Mouse (Mus musculus) brain, embryonic 14.5 days (tissue): ENCODE measurements at regions not wholly inside any gene's neighbourhood (a gene's known extent, or its start where the extent isn't known, plus 50 kb on each side); places are given as distances from the start of the nearest gene placed in this dataset.

Source experiments
- DNase-seq: peaks from one replicate; pipeline ENCODE4 v3.0.0-alpha.2; 2011; ENCODE audit warnings: low read depth
- CTCF ChIP-seq: fragments of 200-500 bp; IDR thresholded peaks from 2 replicates; pipeline ENCODE4 v1.5.1; 2012; ENCODE audit warnings: inconsistent platforms, mild to moderate bottlenecking, moderate library complexity, borderline replicate concordance; ENCODE audit not compliant: insufficient read depth, insufficient read length; ENCODE audit errors: extremely low read depth
- POLR2A ChIP-seq: fragments of 200-500 bp; IDR thresholded peaks from 2 replicates; pipeline ENCODE4 v1.6.1; 2012; ENCODE audit warnings: mild to moderate bottlenecking, inconsistent platforms, borderline replicate concordance; ENCODE audit not compliant: poor library complexity, insufficient read depth, insufficient read length, severe bottlenecking; ENCODE audit errors: extremely low read depth

DNA sequence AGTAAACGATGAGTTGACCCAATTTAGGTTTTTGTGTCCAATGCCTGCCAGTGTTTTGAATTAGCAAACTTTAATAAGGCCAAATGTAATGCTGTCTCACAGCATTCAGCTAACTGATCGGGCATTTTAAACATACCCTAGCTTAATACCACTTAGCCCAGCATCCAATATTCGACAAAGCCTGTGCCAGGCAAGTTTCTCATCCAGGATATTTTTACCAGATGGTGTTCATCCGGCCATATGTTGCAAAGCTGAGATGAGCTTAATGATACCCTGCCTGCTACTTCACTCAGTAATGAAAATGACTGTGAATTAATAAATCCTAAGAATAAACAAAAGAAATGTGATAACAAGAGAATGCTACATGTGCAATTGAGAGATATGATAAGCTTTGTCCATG, 116.8 kb downstream of the Tpm3-rs7 start:
- DNase-seq = peak; percentile 84
- TF ChIP-seq POLR2A = no peak
- TF ChIP-seq CTCF = no peak

DNA sequence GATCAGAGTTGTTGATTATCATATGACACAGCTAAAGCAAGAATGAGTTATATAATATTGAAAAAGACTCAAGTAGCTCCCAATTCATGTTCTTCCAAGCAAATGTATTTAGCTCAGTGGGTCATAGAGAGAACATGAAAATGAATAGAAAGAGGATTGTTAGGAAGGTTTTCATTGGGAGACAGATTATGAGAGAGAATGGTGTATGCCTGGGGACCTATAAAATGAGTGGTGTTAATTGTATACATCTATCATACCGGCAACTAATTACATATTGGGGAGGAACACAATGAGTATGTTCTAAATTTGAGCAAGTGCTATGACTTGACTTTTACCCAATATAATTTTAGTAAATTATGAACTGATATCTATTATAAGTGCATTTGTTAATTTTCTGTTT, 127.9 kb downstream of the Tpm3-rs7 start:
- no peak for DNase-seq
- TF ChIP-seq POLR2A = no peak
- TF ChIP-seq CTCF = no peak

DNA sequence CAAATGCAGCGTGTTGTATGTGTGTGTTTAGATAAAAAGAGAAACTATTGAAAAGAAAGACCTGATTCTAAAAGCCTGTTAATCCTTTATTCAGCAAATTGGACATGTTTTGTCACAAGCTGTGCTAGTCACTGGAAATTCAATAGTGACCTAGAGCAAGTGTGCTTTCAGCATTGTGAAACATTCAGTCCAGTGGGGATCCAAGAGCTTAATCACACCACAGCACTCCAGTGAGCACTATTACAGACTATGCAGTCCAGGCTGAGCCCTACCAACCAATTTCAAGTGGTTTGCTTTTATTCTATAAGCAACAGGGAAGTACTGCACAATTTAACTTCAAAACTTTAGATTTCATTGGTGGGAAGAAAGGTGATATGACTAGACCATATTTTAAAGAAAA, 140.5 kb downstream of the Tpm3-rs7 start:
- TF ChIP-seq CTCF (no peak), POLR2A (no peak)
- DNase-seq = peak; percentile 55

DNA sequence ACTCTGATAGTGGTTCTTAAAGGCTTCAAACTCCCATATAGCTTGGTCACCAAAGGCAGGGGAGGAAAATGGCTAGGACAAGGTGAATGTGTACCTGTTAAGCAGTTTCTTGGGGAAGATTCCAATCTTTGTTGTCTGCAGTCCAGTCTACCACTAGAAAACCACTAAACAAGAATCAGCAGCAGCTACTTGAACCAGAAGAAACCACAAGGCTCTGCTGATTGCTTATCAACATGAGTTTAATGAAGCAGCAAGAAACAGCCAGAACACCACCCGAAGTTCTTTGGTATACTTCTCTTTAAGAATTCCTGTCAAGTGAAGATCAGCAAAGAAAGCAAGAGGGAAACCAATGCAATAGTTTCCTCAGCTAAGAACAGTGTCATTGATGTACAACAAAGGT, 143.1 kb downstream of the Tpm3-rs7 start:
- DNase-seq = no peak
- TF ChIP-seq CTCF = no peak
- TF ChIP-seq POLR2A = no peak

DNA sequence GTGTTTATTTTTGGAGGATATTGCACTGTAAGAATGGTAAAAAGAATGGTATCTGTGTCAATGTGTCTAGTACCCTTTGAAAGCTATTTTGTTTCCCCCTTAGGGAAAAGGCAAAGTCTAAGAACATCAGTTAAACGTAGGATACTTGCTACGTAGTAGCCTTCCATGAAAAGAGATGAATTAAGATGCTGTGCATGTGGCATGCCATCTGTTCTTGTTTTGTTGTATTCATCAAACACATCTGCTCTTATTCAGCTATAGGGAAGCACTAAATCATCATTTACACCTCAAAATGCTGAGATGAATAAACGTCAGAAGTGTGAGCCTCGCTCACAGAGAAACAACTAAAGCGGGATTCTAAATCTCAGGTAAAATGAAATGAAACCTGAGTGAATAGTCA, 154.7 kb downstream of the Tpm3-rs7 start:
- TF ChIP-seq CTCF = no peak
- no peak for TF ChIP-seq POLR2A
- DNase-seq = peak; percentile 89

DNA sequence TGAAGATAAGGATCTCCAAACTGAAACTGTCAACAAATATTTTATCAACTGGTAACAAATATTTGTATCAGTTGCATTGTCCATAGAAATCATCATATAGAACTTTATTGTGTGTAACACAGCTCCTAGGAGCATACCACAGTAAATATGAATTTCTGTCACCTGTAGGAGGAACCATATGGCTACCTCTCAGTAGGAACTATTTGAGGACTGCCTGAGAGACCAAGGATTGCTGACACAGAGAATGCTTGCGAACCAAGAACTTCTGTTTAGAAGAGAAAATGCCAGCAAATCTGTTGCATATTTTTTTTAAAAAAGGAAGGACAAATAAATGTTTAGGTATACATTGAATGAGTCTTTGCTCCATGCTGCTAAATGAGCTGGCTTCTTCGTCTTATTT, 155.6 kb downstream of the Tpm3-rs7 start:
- peak; percentile 19 for DNase-seq
- TF ChIP-seq POLR2A = no peak
- TF ChIP-seq CTCF = no peak

DNA sequence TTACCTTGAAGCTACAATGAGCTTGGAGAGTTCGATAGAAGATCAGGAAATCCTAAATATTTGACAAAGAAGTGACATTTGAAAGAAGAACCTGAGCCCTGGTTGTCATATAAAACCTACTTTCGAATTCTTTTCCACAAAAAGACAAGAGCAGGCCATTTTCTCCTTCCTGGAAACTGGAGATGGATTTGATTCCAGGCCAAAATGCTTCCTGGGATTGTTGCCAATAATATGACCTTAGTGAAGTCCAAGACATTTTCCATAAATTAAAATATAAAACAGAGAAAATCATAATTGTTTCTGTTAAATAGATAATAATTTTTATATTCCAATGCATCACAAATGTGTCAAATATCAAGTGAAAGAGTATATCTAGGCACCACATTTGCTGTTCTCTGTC, 172.2 kb downstream of the Tpm3-rs7 start:
- DNase-seq = no peak
- TF ChIP-seq POLR2A (no peak), CTCF (no peak)

DNA sequence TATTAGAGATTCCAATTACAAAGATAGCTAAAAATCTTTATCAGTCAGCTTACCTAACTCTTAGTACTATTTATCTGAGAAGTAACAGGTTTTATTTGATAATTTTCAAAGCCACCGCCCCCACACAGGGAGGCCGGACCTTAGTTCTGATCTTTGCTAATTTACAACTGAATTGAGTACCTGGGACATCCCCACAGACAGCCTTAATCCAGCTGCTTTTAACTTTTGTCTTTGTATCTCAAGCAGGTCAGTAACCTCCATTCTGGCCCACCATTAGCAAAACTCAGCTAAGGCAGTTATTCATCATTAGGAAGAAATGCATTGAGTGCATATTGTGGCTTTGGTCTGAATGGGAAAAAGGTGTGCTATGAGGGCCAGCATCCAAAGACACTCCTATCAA, 189.4 kb downstream of the Tpm3-rs7 start:
- no peak for DNase-seq
- TF ChIP-seq POLR2A = no peak
- TF ChIP-seq CTCF = no peak
